Mouse (Mus musculus) urinary bladder, postnatal 10 days (tissue): ENCODE data around the gene B3galt5.

Source experiments
- DNase-seq: peaks from one replicate; pipeline ENCODE4 v3.0.0; 2022; ENCODE audit warnings: low spot score

Gene B3galt5

GRCm38 (mm10) chr16:96345117-96345516 lies 109.5 kb downstream of the B3galt5 start:
- no peak for DNase-seq

DNA sequence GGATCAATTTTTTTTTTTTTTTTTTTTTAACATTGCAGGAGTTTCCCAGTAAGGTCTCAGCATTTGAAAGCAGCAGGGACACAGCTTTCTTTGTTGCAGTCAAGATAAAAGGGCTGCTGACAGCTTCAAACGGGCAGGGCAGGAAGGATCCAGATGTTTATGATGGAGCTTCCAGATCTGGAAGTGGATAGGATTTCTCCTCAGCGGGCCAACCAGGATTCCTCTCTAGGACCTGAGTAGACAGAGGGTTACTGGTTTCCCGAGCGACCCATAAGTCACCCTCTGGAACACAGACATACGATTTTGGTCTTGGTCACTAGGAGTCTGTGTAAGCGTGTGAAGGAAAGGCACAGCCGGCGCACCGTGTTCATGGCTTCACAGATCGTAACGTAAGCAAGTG lies 112.5 kb downstream of the B3galt5 start:
- no peak for DNase-seq

- DNase-seq, result no peak
Measured at GRCm38 (mm10) chr16:96348766-96349165, 113.2 kb downstream of the B3galt5 start.

DNA sequence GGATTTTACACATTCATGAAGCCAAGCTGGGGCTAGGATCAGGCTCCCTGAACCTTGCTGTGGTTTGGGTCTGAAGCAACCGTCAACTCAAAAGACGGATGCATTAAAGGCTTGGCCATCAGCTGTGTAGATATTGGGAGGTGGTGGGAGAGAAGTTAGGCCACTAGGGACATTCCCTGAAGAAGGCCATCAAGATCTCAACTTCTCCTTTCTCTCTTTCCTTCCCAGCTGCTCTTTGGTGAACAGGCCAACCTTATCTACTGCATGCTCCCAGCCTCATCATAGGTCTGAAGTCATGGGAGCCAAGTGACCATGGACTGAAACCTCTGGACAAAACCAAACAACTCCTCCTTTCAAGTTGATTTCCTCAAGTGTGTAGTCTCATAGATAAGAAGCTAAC lies 115.9 kb downstream of the B3galt5 start:
- no peak for DNase-seq

DNA sequence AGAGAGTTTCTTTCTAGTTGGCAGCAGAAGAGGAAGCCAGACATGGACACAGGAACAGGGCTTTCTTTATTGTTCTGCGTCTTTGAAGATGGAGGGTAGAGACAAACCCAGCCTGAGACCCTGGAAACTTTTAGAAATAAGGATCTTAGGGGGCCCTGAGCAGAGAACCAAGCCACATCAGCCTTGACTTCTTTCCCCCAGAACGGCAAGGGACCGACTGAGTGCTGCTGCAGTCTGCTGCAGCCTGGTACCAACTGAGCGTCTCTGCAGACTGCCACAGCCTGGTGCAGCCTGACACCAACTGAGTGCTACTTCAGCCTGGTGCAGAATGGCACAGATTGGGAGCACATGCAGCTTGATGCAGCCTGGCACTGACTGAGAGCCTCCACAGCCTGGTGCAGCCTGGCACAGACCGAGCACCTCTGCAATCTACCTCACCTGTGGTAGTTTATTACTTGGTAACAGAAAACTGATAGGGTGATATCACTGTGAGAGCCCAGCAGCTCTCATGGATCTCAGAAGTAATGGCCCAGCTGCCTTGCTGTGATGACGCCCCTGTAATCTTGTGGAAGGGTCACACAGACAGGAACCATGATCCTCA lies 117.8 kb downstream of the B3galt5 start:
- DNase-seq, result no peak

GRCm38 (mm10) chr16:96353996-96354395 lies 118.4 kb downstream of the B3galt5 start:
- no peak for DNase-seq

GRCm38 (mm10) chr16:96357903-96358302 lies 122.3 kb downstream of the B3galt5 start:
- no peak for DNase-seq

- no peak for DNase-seq
Measured at GRCm38 (mm10) chr16:96361305-96362124, 125.9 kb downstream of the B3galt5 start.

DNA sequence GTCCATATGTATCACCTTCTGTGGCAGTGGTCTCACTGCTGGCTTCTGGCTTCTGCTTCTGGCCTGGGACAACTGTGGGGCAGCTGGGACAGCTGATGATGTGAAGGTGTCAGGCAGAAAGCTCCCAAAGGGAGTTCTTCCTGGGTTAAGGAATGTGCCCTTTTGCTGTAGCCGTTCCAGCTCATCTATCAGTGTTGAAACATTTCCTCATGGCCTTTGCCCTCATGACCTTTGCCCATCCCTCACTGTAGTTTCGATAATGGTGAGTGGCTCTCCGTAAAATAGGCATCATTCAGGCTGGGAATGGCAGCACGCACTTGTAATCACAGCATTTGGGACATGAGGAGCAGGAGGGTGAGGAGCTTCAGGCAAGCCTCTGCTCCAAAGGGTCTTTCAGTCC lies 127.3 kb downstream of the B3galt5 start:
- no peak for DNase-seq

GRCm38 (mm10) chr16:96363277-96363676 lies 127.7 kb downstream of the B3galt5 start:
- no peak for DNase-seq

DNA sequence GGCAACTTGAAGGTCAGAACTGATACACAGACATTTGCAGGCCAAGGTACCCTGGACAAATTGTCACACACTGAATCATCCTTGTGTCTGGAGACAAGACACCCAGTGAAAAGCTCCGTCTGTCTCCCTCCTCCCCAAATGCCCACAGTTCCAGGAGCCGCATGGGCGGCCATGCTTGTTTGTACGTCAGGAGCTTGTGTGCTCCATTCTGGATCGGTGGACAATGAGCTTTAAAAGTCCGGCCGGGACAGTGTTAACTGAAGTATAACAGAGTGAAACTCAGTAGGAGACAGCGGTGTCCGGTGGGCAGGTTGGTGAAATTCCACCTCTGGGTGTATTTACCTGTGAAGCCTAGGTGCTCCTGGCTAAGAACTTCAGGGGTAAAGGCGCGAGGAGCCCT lies 129.3 kb downstream of the B3galt5 start:
- DNase-seq, result no peak
